In the genomic region with DNA sequence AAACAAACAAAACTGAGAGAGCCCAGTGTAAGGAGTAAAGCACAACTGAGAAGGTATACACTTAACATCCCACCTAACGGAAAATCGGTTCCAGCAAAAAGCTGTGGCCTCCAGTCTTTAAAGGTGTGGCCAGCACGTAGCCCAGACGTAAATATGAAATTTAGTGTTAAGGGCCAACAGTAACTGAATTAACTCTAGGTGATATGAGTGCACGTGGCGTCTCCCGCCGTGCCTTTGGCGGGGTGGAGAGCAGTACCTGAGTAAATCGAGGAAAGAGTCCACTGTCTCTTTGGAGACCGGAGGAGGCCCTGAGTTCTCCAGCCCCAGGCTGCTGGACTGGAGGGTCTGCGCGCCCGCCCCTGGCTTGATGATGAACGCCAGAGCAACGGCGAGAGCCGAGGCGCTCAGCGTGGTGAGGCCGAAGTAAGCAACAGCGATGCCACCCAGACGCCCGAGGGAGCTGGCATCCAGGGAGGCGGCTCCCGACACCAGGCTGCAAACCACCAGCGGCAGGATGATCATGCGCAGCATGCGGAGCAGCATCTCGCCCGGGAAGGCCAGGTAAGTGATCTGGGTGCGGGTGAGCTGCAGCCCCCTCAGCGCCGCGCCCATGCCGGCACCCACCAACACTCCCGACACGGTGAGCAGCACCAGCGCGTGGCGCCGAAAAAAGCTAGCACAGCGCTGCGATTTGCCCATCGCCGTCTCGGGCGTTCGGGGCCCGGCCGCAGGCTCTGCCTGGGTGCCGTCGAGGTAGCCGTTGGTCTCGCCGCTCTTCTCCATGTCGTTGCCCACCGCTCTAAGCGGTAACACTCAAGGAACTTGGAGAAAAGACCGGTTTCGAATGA, we compare ENCODE assay signal across 8 mouse cellular contexts. TPM values are rescaled to one million over a fixed set of nuclear protein-coding genes. Genes with fewer than 3 reads are reported as not detected.
A peak's percentile ranks its signal among the peaks of the same experiment; 100 is the strongest.
DNase-seq lines count a peak whose midpoint lies in the region; ATAC-seq and TF ChIP-seq lines count a peak whose summit lies in the region.

No protein-coding gene starts in this region.

- H3K36me3 ChIP-seq in heart, embryonic 12.5 days = no peaks in the 10 kb centered on the region
- no peaks in the 10 kb centered on the region for H3K36me3 ChIP-seq in liver, embryonic 15.5 days (replicated peaks)
- H3K36me3 ChIP-seq in neural tube, embryonic 15.5 days = no peaks in the 10 kb centered on the region

- TF ChIP-seq POLR2A in embryonic fibroblast, embryonic 13.5 days (IDR thresholded peaks at IDR 0.05; ENCODE audit: low read depth, low read length) = no peak; the same call in none of the 2 replicates

- WGBS in heart, embryonic 12.5 days = 2% methylated on average over 61 of the region's 61 CpGs
- WGBS in liver, embryonic 15.5 days (ENCODE audit: insufficient replicate concordance) = 2% methylated on average over 61 of the region's 61 CpGs
- under 1% methylated on average over 60 of the region's 61 CpGs for WGBS in neural tube, embryonic 15.5 days

- ATAC-seq in heart, embryonic 12.5 days (ENCODE audit: insufficient number of reproducible peaks, low FRiP score) = peak; percentile 6
- peak; percentile 4 for ATAC-seq in liver, embryonic 15.5 days (ENCODE audit: insufficient read depth)
- peak; percentile 36 for ATAC-seq in neural tube, embryonic 15.5 days (ENCODE audit: low FRiP score)

- DNase-seq in ES-CJ7 (ENCODE audit: low read depth, low spot score) = peak; percentile 47
- peak; percentile 62 for DNase-seq in adrenal gland, postnatal 14 days
- peak; percentile 30 to 52 for DNase-seq in kidney, postnatal 25 days
- peak; percentile 42 for DNase-seq in urinary bladder, adult 2 months (ENCODE audit: low spot score)

- H3K9ac ChIP-seq in heart, embryonic 12.5 days = peak overlapping the region; percentile 72
- peak overlapping the region; percentile 91 for H3K9ac ChIP-seq in liver, embryonic 15.5 days
- H3K9ac ChIP-seq in neural tube, embryonic 15.5 days (replicated peaks) = peak overlapping the region; percentile 79

- peaks cover 18% of the 10 kb centered on the region for H3K27me3 ChIP-seq in heart, embryonic 12.5 days (replicated peaks)
- H3K27me3 ChIP-seq in liver, embryonic 15.5 days = no peaks in the 10 kb centered on the region
- H3K27me3 ChIP-seq in neural tube, embryonic 15.5 days (replicated peaks) = no peaks in the 10 kb centered on the region

- no peaks in the 10 kb centered on the region for H3K9me3 ChIP-seq in heart, embryonic 12.5 days (replicated peaks)
- no peaks in the 10 kb centered on the region for H3K9me3 ChIP-seq in liver, embryonic 15.5 days (replicated peaks)
- H3K9me3 ChIP-seq in neural tube, embryonic 15.5 days (replicated peaks) = no peaks in the 10 kb centered on the region

- peaks cover 5% of the 10 kb centered on the region for H3K4me1 ChIP-seq in embryonic fibroblast, embryonic 13.5 days (ENCODE audit: control insufficient read depth, insufficient read depth, low read length)
- peaks cover 10% of the 10 kb centered on the region; the same call in 1 of the 2 replicates for H3K4me1 ChIP-seq in heart, embryonic 12.5 days (replicated peaks)
- H3K4me1 ChIP-seq in liver, embryonic 15.5 days (replicated peaks) = peaks cover 51% of the 10 kb centered on the region
- H3K4me1 ChIP-seq in neural tube, embryonic 15.5 days = peaks cover 46% of the 10 kb centered on the region

- peak overlapping the region; percentile 87 for H3K27ac ChIP-seq in embryonic fibroblast, embryonic 13.5 days (ENCODE audit: insufficient read depth, low read length)
- H3K27ac ChIP-seq in heart, embryonic 12.5 days (ENCODE audit: poor library complexity, severe bottlenecking) = peak overlapping the region; percentile 82
- H3K27ac ChIP-seq in liver, embryonic 15.5 days (replicated peaks) = peak overlapping the region; percentile 98
- peak overlapping the region; percentile 97 for H3K27ac ChIP-seq in neural tube, embryonic 15.5 days (replicated peaks)

- H3K4me2 ChIP-seq in heart, embryonic 12.5 days = peak overlapping the region; percentile 84
- peak overlapping the region; percentile 100 for H3K4me2 ChIP-seq in liver, embryonic 15.5 days
- peak overlapping the region; percentile 82 for H3K4me2 ChIP-seq in neural tube, embryonic 15.5 days

- TF ChIP-seq CTCF in embryonic fibroblast, embryonic 13.5 days (IDR thresholded peaks at IDR 0.05; ENCODE audit: borderline replicate concordance, insufficient read depth, low read length) = no peak

- H3K4me3 ChIP-seq in embryonic fibroblast, embryonic 13.5 days (ENCODE audit: insufficient read depth, low read length) = peak overlapping the region; percentile 80
- peak overlapping the region; percentile 66 for H3K4me3 ChIP-seq in heart, embryonic 12.5 days
- peak overlapping the region; percentile 82 for H3K4me3 ChIP-seq in liver, embryonic 15.5 days (replicated peaks)
- H3K4me3 ChIP-seq in neural tube, embryonic 15.5 days (replicated peaks) = peak overlapping the region; percentile 79

RNA-seq across cellular contexts. Expression of a gene that starts 0.6 kb away (rescaled TPM):
- total RNA-seq in adrenal gland, postnatal 14 days (2021) = 7.2 and 8.1 TPM in 2 replicates
- polyA plus RNA-seq in embryonic fibroblast, embryonic 13.5 days (2011; ENCODE audit: insufficient read length, low read depth, missing spikeins) = 45.2 and 61.5 TPM in 2 replicates
- 12.1 and 12.4 TPM in 2 replicates for polyA plus RNA-seq in heart, embryonic 12.5 days (2016; fragmentation: Nextera tagmentation; extraction: Ambion mirVana)
- polyA plus RNA-seq in liver, embryonic 15.5 days (2015; fragmentation: Nextera tagmentation; extraction: Ambion mirVana) = 9.6 and 12.0 TPM in 2 replicates
- polyA plus RNA-seq in neural tube, embryonic 15.5 days (2015; fragmentation: Nextera tagmentation; extraction: Ambion mirVana) = 56.0 and 61.0 TPM in 2 replicates
- 2.9 and 4.5 TPM in 2 replicates for polyA plus RNA-seq in urinary bladder, adult 2 months (2012; rRNA removed)

Comparison
In these comparisons a context has a peak if more than half of its experiments do, and no peak if none do; other contexts are left out.
1. Peak in every context shown above with its lines: DNase-seq, ATAC-seq, H3K4me3 ChIP-seq and H3K27ac ChIP-seq.